Mouse (Mus musculus) lung, postnatal 25 days (tissue): ENCODE data around the gene Cyp2c23.

Experiments used
- DNase-seq: peaks from one replicate; pipeline ENCODE4 v3.0.0; 2022; ENCODE audit warnings: low spot score

The Cyp2c23 gene

DNA sequence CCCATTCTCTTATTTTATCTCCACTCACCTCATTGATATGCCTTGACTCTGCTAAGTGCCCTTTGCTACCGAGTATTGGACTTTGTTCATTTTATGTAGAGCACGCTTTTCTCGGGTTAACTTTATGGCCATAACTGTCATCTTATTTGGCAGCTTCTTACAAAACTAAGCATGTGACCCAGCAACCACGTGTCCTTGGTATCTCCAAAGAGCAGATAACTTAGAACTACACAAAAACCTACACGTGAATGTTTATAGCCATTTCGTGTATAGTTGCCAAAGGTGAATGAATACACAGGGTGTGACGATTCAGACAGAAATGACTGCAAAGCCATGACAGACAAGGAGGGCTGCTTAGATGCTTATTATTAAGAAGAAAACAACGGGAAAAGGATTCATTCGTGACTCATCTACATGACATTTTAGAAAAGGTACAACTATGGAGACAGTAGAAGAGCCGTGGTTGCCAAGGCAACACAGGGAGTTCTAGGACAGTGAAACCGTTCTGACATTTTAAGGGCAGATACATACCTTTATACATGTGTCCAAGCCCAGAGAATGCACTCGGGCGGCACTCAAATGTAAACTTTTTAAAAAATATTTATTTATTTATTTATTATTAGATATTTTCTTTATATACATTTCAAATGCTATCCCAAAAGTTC is 4.0 kb downstream of the Cyp2c23 start:
- DNase-seq = no peak

DNA sequence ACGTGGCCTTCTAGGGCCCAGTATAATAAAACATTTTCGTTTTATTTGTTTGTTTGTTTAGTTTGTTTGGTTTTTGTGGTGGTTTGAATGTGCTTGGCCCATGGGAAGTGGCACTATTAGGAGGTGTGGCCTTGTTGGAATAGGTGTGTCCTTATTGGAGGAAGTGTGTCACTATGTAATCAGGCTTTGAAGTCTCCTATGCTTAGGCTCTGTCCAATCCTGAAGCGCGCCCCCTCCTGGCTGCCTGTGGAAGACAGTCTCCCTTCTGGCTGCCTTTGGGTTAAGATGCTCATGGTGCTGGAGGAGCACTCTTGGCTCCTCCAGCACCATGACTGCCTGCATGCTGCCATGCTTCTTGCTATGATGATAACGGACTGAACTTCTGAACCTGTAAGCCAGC is 5.9 kb downstream of the Cyp2c23 start:
- no peak for DNase-seq

DNA sequence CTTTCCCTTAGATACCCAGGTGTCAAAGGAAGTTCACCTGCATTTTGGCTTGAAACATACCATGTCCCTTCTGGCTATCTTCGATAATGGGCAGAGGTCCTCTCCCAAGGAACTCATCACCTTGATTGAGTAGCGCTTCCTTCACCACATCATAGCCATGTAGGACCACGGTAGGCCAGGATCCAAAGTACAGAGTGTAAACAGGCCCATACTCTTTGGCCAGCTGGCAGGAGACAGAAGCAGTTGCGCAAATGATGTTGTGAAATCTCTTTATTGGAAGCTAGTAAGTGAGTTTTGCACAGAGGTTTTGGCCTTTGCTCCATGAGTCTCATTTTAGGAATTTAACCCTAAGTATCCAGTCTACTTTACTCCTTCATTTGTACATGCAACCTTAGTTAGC is 7.5 kb downstream of the Cyp2c23 start:
- DNase-seq = peak; percentile 91

DNA sequence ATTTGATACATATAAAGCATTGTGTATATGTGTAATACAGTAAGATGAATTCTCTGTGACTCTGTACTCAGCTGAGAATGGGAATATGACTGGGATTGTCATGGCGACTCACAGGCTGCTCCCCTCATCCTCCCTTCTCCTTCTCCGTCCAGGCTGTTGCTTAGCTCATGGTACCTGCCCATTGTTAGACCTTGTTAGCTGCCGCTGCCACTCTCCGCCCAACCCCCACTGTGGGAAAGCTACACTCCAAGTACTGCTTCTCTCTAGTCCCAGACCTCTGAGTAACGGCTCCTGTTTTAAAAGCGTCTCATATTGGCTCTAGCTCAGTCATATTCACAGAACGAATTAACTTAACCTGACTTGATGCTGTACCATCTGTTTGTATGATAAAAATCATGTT is 9.3 kb downstream of the Cyp2c23 start:
- no peak for DNase-seq

DNA sequence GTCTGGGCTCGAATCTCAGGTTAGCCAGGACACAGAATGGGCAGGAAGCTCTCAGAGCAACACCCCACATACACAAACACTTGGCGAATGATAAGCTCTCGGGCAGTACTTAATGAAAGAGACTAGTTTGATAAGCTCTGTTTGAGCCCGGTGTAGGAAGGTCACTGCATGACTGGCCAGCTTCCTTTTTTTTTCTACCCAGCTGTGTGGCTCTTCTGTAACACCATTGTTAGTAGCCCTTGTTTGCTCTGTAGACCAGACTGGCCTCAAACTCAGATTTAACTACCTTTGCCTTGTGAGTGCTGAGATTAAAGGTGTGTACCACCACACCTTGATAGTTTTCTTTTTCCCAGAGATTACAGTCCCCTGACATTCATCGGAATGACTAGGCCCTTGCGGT is 15.1 kb downstream of the Cyp2c23 start:
- peak; percentile 21 for DNase-seq

DNA sequence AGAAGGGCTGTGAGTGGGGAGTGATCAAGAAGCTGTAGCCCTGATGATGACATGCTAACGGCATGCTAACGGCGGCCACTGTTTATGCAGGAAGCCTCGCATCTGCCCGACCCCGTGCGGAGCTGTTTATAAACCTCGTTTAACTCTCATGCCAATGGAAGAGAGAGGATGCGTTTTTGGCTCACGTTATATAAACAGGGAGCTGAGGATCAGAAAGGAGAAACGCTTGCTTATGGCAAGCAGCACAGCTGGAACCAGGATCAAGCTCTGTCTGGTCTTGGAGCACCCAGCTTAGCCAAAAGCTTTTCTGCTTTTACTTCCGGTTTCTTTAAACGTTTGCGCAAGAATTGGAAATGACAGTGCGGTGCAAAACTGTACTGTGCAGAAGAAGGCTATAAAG is 20.2 kb downstream of the Cyp2c23 start:
- DNase-seq = peak; percentile 59

DNA sequence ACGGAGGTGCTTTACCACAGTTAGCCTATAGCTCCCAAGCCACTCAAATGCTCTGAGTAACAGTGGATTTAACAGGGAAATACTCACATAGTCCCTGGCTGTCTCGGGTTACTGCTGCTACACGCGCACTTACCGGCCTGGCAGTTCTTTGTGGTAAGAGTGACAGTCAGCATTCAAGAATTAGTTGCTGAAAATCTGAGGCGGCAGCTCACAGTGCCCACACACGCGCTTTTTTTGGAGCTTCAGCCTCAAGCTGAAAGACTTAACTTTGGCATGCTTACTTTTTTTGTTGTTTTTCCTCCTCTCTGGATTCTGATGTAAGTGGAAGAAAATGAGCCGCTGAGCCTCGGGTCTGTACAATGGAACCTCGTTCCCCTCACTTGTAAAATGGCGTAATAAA is 21.8 kb downstream of the Cyp2c23 start:
- DNase-seq = no peak

DNA sequence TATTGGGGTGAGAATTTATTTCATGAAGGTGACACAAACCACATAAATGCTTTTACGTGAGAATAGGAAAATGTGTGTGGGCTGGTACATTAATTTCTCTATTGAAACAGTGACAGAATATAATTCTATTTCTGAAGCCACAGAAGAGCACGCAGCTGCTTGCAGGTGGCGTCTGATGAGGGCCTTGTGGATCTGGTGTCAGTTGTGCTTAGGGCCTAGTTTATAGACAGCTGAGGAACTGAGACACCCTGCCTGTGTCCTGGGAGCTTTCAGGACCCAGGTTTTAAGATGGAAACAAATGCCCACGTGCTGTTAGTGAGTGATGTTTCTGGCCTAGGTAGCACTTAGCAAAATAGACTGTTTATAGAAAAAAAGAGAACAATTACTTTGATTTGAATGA is 24.0 kb downstream of the Cyp2c23 start:
- no peak for DNase-seq

DNA sequence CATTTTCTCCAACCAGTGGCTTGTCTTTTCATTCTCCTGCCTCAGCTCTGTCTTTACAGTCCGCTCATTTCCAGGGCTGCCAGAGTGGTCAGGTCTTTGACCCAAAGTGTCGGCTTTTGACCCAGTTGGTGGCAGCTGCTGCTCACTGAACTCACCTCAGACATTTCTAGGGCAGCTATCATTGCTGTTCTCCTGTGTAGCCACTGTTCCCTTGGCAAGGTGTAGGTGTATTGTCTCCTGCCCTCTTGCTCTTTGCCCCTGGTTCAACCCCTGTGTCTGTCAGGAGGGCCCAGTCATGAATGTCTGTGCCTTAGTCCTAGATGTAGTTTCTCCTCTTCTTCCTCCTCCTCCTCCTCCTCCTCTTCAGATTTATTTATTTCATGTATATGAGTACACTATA is 24.7 kb downstream of the Cyp2c23 start:
- no peak for DNase-seq

DNA sequence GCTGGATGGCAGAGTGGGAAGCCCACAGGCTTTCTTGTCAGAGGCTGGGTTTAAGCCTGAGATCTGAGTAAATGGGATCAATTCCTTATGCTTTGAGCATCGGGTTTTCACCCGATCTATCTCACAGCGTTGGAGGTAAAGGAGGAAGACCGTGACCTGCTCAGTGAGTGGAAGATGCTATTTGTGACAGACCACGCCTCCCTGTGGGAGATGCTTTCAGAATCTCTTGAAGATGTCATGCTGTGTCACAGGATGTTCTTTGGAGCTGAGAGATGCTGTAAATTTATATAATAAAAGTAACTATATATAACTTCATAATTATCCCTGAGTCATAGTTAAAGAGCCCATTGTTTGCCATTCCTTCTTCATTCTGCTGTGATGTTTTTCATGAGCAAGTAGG is 28.3 kb downstream of the Cyp2c23 start:
- no peak for DNase-seq

DNA sequence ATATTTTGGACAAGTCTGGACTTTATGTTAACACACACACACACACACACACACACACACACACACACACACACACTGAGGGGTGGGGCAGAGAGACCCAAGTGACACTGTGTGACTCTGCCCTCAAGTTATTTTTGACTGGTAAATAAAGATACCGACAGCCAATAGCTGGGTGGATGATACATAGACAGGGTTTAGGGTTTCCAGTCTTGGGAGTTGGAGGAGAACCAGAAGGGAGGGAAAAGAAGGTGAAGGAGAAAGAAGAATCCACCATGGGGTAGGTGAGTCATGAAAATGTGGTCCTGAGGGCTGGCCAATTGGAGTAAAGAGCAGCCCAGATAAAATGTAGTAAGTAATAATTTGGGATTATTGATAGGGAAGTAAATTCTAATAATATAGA is 28.9 kb downstream of the Cyp2c23 start:
- no peak for DNase-seq

DNA sequence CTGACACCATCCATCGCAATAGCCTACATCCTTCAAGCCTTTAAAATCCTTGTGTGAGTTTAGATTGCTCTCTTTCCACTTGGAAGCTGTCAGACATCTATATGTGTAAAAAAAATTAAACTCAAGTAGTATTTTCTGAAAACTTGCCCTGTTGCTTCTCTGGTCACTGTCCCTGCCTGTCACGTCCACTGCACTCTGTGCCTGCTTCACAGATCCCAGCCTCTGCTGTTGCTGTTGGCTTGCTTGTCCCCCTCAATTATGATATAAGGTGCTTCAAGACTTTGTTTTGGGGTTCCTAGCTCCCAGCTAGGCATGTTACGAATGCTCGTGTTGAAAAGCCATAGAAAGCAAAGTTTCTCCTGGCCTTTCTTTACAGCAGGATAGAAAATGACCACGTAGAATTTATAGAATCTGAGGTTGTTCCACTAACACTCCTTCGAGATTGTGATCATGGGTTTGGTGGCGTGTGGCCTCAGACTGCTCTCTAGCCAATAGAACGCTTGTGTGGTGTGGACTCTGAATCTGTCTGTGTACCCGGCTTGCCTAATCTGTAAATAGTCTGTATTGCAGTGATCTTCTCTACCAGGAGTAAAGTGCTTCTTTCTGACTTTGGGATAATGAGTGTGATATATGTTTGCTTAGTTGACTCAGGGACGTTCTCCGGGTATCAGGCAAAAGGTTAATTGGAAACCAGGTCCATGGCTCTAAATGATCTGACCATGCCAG is 30.0 kb downstream of the Cyp2c23 start:
- no peak for DNase-seq

DNA sequence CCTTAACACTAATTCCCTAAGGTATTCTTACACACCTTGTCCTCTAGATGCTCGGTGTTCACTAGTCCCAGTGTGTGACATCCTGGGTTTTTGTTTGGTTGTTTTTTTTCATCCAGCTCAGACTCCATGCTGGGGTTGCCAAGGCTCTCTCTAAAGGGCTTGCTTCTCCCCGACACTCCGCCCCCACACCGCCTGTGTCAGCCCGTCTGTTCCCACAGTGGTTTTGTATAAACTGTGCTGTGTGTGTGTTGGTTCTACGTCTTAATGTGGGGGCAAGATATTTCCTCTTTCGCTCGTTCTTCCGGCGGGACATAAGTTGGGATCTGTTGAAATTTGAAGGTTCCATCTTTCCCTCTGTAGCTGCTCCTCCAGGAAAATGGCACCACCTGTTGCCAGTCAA is 30.9 kb downstream of the Cyp2c23 start:
- DNase-seq = no peak

DNA sequence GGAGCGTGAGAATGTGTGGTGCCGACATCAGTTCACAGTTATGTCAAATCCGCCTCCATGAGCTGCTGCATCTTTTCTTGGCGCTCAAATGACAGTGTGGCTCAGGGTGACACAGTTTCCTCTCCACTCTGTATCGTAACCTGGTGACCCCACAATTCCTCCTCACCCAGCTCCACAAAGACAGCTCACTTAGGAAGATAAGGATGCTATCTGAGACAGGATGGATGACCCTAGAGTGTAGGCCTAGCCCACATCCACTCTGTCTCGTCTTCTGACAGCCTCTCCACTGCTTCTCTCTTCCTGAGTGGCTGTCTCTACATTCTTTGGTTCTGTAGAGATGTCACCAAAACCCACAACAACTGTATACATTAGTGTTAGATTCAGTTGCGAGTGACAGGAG is 33.6 kb downstream of the Cyp2c23 start:
- no peak for DNase-seq

DNA sequence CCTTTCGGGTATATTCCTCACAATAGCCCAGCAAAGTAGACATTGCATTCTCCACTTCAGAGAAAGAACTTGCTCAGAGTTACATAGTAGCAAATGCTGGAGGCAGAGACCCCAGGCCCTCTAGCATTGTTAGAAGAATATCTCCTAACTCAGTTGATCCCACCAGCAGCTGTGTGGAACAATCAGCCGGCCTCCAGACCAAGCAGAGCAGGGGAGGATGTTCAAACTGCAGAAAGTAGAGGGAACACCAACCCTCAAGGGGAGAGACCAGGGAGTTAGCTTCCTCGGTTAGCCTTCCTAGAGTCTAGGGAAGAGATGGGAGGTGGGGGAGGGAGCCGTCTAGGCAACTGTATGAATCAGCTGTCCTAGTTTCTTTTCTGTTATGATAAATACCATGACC is 36.5 kb downstream of the Cyp2c23 start:
- DNase-seq = no peak

DNA sequence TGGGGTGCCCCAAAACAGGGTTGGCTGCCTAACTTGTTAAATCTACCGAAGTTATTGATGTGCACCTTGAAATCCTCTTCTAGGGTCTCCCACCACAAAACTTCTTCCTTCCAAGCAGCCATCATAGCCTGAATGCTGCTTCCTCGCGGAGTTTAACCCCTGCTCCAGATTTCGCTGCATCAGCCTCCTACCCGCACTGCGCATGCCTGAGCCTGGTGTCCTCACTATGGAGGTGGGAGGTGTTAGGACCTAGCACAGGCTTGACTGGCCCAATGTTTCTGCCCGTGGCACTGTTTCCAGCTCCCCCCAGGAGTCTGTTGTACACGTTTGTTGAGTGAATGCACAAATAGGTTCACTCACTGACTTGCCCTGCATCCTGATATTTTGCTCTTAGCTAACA is 38.6 kb downstream of the Cyp2c23 start:
- no peak for DNase-seq

DNA sequence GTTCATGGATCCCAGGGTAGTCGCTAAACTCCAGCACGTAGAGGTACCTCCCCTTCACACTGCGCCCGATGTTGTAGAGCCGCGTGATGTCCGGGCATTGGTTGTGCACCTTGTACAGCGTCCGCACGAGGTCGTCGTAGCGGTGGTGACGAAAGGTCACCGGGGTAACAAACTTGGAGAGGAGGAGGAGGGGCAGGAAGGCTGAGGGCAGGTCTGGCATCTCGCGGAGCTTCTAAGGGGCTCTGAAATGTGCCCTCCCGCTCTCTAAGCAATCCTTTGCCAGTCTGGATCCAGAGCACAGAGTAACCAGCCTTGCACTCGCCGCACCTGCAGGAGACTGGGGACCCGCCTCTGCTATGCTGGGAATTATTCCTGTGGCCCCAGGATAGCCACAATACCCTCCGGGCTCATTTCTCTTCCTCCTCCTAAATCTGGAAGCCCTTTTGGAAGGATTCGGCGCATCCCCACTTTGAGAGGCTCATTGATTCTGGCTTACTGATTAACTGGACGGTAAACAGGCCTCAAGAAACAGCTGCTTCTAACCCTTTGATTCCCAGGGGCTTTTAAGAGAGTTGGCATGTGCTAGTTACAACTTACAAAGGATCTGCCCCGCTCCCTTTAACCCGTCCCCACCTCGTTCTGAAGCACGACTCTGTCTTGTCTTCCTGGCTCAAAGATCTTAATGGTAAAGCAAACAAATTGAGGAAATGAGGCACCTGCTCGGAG is 42.8 kb downstream of the Cyp2c23 start, which contains the start of gene Cpn1:
Cpn1 (minus strand) TSS at position 488 of the 726 bp plus-strand sequence.
- DNase-seq = peak; percentile 43

DNA sequence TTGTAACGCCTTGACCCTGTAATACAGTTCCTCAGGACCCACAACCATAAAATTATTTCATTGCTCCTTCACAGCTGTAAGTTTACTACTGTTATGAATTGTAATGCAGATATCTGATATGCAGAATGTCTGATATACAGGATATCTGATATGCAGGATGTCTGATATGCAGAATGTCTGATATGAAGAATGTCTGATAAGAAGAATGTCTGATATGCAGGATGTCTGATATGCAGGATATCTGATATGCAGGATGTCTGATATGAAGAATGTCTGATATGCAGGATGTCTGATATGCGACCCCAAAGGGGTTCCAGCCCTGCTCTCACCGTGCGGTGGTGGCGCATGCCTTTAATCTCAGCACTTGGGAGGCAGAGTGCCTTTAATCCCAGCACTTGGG is 47.0 kb downstream of the Cyp2c23 start:
- no peak for DNase-seq

DNA sequence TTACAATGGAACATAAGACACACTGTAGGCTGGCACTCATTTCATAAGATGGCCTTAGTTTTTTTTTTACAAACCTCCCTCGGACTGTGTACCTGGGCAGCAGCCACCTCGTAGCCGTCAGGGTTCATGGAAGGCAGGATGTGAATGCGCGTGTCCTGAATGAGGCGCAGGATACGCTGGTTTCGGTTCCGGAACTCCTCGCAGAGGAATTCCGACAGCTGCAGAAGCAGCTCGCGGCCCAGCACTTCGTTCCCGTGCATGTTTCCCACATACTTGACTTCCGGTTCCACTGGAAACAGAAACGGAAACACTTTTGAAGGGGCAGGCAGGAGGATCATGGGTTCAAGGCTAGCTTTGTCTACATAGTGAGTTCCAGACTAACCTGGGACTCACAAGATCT is 48.3 kb downstream of the Cyp2c23 start:
- DNase-seq = no peak

DNA sequence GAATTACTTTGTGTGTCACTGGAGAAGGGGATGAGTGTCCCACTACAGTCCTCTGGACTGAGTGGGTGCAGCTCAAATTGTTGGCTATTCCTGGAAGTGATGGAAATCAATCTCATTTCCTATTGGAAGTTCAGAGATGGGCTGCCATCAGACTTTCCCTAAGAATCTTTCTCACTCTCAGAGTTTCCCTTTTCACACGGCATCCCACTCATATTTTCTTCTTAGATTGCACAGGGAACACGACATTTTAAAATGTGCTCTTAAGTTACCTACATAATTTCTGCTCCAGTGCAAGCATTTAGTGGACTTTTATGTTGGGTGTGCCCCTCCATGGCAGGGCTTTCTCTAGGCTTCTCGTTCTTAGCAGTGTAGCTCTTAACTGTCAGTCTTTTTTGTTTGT is 51.2 kb downstream of the Cyp2c23 start:
- no peak for DNase-seq

DNA sequence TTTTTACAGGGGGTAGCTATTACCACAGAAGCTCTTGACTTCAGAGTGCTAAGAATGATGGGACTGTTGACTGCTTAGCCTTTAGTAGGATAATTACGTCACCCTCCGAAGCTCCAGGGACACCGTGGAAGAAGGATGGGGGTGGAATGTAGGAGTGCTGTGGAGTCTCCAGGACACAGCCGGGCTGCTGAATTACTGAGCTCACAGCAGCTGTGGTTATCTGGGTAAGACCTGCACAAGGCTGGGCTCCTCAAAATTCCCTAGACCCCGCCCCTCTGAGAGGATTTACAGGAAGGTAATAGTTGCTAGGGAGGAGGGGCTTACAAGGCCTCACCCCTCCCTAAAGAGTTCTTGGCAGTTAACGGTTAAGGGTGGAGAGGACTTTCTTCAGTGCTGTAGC is 52.3 kb downstream of the Cyp2c23 start:
- no peak for DNase-seq

DNA sequence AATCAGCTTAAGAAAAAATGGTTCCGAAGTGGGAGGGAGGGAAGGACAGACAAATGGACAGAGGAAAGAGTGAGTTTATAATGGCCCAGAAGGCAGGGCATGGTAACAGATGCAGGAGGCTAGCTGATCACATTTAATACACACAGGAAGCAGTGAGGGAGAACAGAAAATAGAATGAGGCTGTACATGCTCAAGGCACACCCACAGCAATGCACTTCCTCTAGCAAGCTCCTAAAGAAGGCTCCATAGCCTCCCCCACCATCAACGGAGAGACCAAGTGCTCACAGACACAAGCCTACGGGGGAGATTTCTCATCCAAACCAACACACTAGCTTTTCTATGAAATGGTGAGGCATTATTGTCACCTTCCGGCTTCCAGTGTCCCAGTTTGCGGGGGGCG is 54.8 kb downstream of the Cyp2c23 start:
- DNase-seq = no peak

DNA sequence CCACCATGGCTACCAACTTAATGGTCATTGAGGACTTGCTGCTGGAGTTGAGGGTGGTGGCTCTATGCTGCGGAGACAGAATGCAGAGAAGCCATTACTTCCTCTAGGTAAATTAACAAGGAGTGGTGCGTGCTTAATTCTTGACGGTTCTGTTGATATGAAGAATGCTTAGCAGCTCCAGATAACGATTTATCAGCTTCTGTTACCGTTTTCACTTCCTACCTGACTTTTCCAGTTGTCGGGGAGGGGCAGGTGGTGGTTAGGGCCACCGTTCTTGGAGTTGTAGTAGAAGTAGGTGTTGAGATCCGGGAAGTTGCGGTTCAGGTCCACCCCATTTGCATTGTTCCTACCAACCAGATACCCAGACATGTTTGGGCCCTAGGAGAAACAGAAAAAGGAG is 55.3 kb downstream of the Cyp2c23 start:
- no peak for DNase-seq
